Mouse (Mus musculus): ENCODE measurements around the gene Slc9b1.

- no peak for TF ChIP-seq CTCF (IDR thresholded peaks at IDR 0.05; ENCODE audit: low read depth)
- TF ChIP-seq EP300 (IDR thresholded peaks at IDR 0.05; ENCODE audit: low read depth) = no peak
These were observed 91.8 kb downstream of the Slc9b1 start for GRCm38 (mm10) chr3:135439651-135440050.
